Mouse (Mus musculus) T-cell, adult 2 months (primary cell): Measurements from ENCODE around the gene Eef1akmt3.
A peak's percentile ranks its signal among the peaks of the same experiment; 100 is the strongest.

Source experiments
- DNase-seq: peaks from one replicate; pipeline ENCODE4 v3.0.0; 2022; ENCODE audit warnings: low spot score

The Eef1akmt3 gene

GRCm38 (mm10) chr10:126997340-126998113 is 43.8 kb downstream of the Eef1akmt3 start:
- no peak for DNase-seq

GRCm38 (mm10) chr10:126993621-126994020 is 47.7 kb downstream of the Eef1akmt3 start:
- no peak for DNase-seq

GRCm38 (mm10) chr10:126991676-126992075 is 49.6 kb downstream of the Eef1akmt3 start:
- DNase-seq = no peak

- peak; percentile 81 for DNase-seq
Measured at GRCm38 (mm10) chr10:126990313-126991056, 50.8 kb downstream of the Eef1akmt3 start.

GRCm38 (mm10) chr10:126988513-126989165 is 52.7 kb downstream of the Eef1akmt3 start:
- no peak for DNase-seq

GRCm38 (mm10) chr10:126987183-126988118 is 53.9 kb downstream of the Eef1akmt3 start:
- DNase-seq = no peak

GRCm38 (mm10) chr10:126986541-126986961 is 54.8 kb downstream of the Eef1akmt3 start:
- no peak for DNase-seq

- no peak for DNase-seq
Measured at GRCm38 (mm10) chr10:126985579-126985978, 55.7 kb downstream of the Eef1akmt3 start.

- no peak for DNase-seq
Measured at GRCm38 (mm10) chr10:126985127-126985526, 56.2 kb downstream of the Eef1akmt3 start.

- DNase-seq = no peak
Measured at GRCm38 (mm10) chr10:126984189-126985004, 56.9 kb downstream of the Eef1akmt3 start.

GRCm38 (mm10) chr10:126983193-126983725 is 58.1 kb downstream of the Eef1akmt3 start:
- DNase-seq = no peak

- DNase-seq = no peak
Measured at GRCm38 (mm10) chr10:126981746-126982145, 59.6 kb downstream of the Eef1akmt3 start.
